Mouse (Mus musculus): ENCODE results near the gene Plagl2. TPM values are rescaled to one million over a fixed set of nuclear protein-coding genes. Genes with fewer than 3 reads are reported as not detected.
A peak's percentile ranks its signal among the peaks of the same experiment; 100 is the strongest.

Plagl2 gene
- polyA plus RNA-seq, 1 experiment from 2014 or later = 8.2 TPM

GRCm38 (mm10) chr2:153186176-153186591, 55.0 kb downstream of the Plagl2 start:
- Histone ChIP-seq H3K36me3 (ENCODE audit: insufficient read depth, low read length) (peaks cover 71% of the 10 kb centered on the region), H3K9me3 (replicated peaks; ENCODE audit: low read length) (no peaks in the 10 kb centered on the region), H3K9ac (ENCODE audit: low read depth, low read length) (no peak overlapping the region), H3K4me2 (ENCODE audit: low read length) (no peak overlapping the region), H3K27me3 (ENCODE audit: insufficient read depth, low read length) (no peaks in the 10 kb centered on the region), H3K4me3 (replicated peaks; ENCODE audit: low read depth, low read length) (no peak overlapping the region), H3K4me1 (replicated peaks; ENCODE audit: insufficient read depth, low read length) (no peaks in the 10 kb centered on the region), H3K27ac (no peak overlapping the region)
- DNase-seq (ENCODE audit: low spot score) (no peak), ATAC-seq (replicated peaks; ENCODE audit: low FRiP score, low read depth) (no peak)
- WGBS = 42% methylated on average over 2 of the region's 2 CpGs
- no peak for TF ChIP-seq CTCF (IDR thresholded peaks at IDR 0.05; ENCODE audit: low read depth)

- peaks cover 27% of the 10 kb centered on the region for H3K36me3 ChIP-seq (ENCODE audit: insufficient read depth, low read length)
- no peak for TF ChIP-seq CTCF (IDR thresholded peaks at IDR 0.05; ENCODE audit: low read depth)
- H3K4me2 ChIP-seq (ENCODE audit: low read length) = no peak overlapping the region
- 0 out of 2 replicates have a peak overlapping the region, but pooled peaks have one; percentile 1 for H3K27ac ChIP-seq
- DNase-seq (ENCODE audit: low spot score) (no peak), ATAC-seq (replicated peaks; ENCODE audit: low FRiP score, low read depth) (no peak)
- H3K9ac ChIP-seq (ENCODE audit: low read depth, low read length) = no peak overlapping the region
- no peaks in the 10 kb centered on the region for H3K27me3 ChIP-seq (ENCODE audit: insufficient read depth, low read length)
- no peaks in the 10 kb centered on the region for H3K4me1 ChIP-seq (replicated peaks; ENCODE audit: insufficient read depth, low read length)
- H3K4me3 ChIP-seq (replicated peaks; ENCODE audit: low read depth, low read length) = no peak overlapping the region
- WGBS = 87% methylated on average over 3 of the region's 3 CpGs
- H3K9me3 ChIP-seq (replicated peaks; ENCODE audit: low read length) = no peaks in the 10 kb centered on the region
Observed at GRCm38 (mm10) chr2:153179961-153180360, 61.3 kb downstream of the Plagl2 start.

GRCm38 (mm10) chr2:153179126-153179860, 61.9 kb downstream of the Plagl2 start:
- peaks cover 20% of the 10 kb centered on the region for H3K36me3 ChIP-seq (ENCODE audit: insufficient read depth, low read length)
- DNase-seq (ENCODE audit: low spot score) = no peak

More at GRCm38 (mm10) chr2:153179126-153179860, 61.9 kb downstream of the Plagl2 start:
- no peak overlapping the region for H3K4me2 ChIP-seq (ENCODE audit: low read length)
- no peak for TF ChIP-seq CTCF (IDR thresholded peaks at IDR 0.05; ENCODE audit: low read depth)
- no peak for ATAC-seq (replicated peaks; ENCODE audit: low FRiP score, low read depth)
- 68% methylated on average over 10 of the region's 10 CpGs for WGBS
- H3K4me1 ChIP-seq (replicated peaks; ENCODE audit: insufficient read depth, low read length) = no peaks in the 10 kb centered on the region
- peak overlapping the region; percentile 1; the same call in 1 of the 2 replicates for H3K27ac ChIP-seq
- no peak overlapping the region for H3K9ac ChIP-seq (ENCODE audit: low read depth, low read length)
- H3K9me3 ChIP-seq (replicated peaks; ENCODE audit: low read length) = no peaks in the 10 kb centered on the region
- no peak overlapping the region for H3K4me3 ChIP-seq (replicated peaks; ENCODE audit: low read depth, low read length)
- H3K27me3 ChIP-seq (ENCODE audit: insufficient read depth, low read length) = no peaks in the 10 kb centered on the region

Other genes starting within 250 kb of the Plagl2 start
- gene Pdrg1, start 226.0 kb downstream of the Plagl2 start, polyA plus RNA-seq (2015; fragmentation: Nextera tagmentation; extraction: Ambion mirVana) = 103 and 109 TPM in 2 replicates
- gene Xkr7, start 209.6 kb downstream of the Plagl2 start, polyA plus RNA-seq (2015; fragmentation: Nextera tagmentation; extraction: Ambion mirVana) = not detected in 2 replicates
- 3.4 TPM in 2 replicates for gene Ccm2l, start 175.5 kb downstream of the Plagl2 start, polyA plus RNA-seq (2015; fragmentation: Nextera tagmentation; extraction: Ambion mirVana)
- 3.6 and 4.3 TPM in 2 replicates for gene Hck, start 133.0 kb downstream of the Plagl2 start, polyA plus RNA-seq (2015; fragmentation: Nextera tagmentation; extraction: Ambion mirVana)
- gene Tm9sf4, start 80.1 kb downstream of the Plagl2 start, polyA plus RNA-seq (2015; fragmentation: Nextera tagmentation; extraction: Ambion mirVana) = 68.1 and 74.5 TPM in 2 replicates
- gene Tspyl3, start 16.0 kb downstream of the Plagl2 start, polyA plus RNA-seq (2015; fragmentation: Nextera tagmentation; extraction: Ambion mirVana) = 9.3 and 10.6 TPM in 2 replicates
- 3.6 and 4.6 TPM in 2 replicates for gene Pofut1, start 107 bp upstream of the Plagl2 start, polyA plus RNA-seq (2015; fragmentation: Nextera tagmentation; extraction: Ambion mirVana)
- gene Kif3b, start 50.0 kb upstream of the Plagl2 start, polyA plus RNA-seq (2015; fragmentation: Nextera tagmentation; extraction: Ambion mirVana) = 6.0 and 6.7 TPM in 2 replicates
- 12.3 and 14.1 TPM in 2 replicates for gene Asxl1, start 104.4 kb upstream of the Plagl2 start, polyA plus RNA-seq (2015; fragmentation: Nextera tagmentation; extraction: Ambion mirVana)